Comparison of ENCODE assay signal across 10 mouse cellular contexts in the genomic region with DNA sequence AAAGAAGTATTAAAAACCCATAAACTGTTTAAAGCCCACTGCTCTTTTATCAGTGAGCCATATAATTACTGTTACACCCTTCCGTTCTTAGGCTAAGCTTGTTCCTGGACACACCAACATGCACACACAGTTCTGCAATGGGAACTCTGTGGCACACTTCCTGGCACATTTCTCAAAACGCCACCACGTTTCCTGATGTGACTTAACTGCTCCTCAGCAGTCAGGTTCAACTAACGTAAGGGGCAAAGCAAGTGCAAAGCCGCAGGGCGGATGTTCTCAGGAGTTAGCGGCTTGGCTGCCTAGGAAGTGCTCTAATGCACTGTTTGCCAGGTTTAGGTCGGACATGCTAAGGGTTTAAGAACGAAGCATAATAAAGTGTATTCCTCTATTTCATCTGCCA. TPM values are rescaled to one million over a fixed set of nuclear protein-coding genes. Genes with fewer than 3 reads are reported as not detected.
A peak's percentile ranks its signal among the peaks of the same experiment; 100 is the strongest.
DNase-seq lines count a peak whose midpoint lies in the region; ATAC-seq lines count a peak whose summit lies in the region.
"Had no signal": no experiment of that assay in that cellular context is flagged by ENCODE, and none has a peak within 500 bp of the region (broad histone marks: within the 10 kb centered on the region; RNA-seq: fewer than 3 reads in every experiment).

No protein-coding gene starts in this region.

- H3K9me3 ChIP-seq in heart, embryonic 11.5 days (replicated peaks; ENCODE audit: control insufficient read depth, low read length) = no peaks in the 10 kb centered on the region
- H3K9me3 ChIP-seq in liver, embryonic 16.5 days (replicated peaks; ENCODE audit: control insufficient read depth, low read length) = no peaks in the 10 kb centered on the region

- 70% methylated on average over 9 of the region's 9 CpGs for WGBS in heart, embryonic 11.5 days (ENCODE audit: insufficient replicate concordance)
- 15% methylated on average over 9 of the region's 9 CpGs for WGBS in liver, embryonic 16.5 days (ENCODE audit: insufficient replicate concordance)

- peak overlapping the region; percentile 59; the same call in 1 of the 2 replicates for H3K27ac ChIP-seq in heart, embryonic 11.5 days (ENCODE audit: low read depth, low read length)
- H3K27ac ChIP-seq in liver, embryonic 16.5 days (ENCODE audit: low read length) = peak overlapping the region; percentile 91

- no peak overlapping the region; the same call in 1 of the 2 replicates for H3K4me2 ChIP-seq in heart, embryonic 11.5 days
- H3K4me2 ChIP-seq in liver, embryonic 16.5 days (ENCODE audit: low read depth, low read length) = peak overlapping the region; percentile 60

- DNase-seq in adrenal gland, adult 2 months = peak; percentile 30
- DNase-seq in adrenal gland, adult 8-10 months = no peak
- DNase-seq in spleen, postnatal 4 days (ENCODE audit: low spot score in 2 of 2) = peak; percentile 60 to 77
- no peak for DNase-seq in embryo, embryonic 9.5 days (ENCODE audit: extremely low spot score)
- no peak for DNase-seq in adipocyte (ENCODE audit: low spot score)
- DNase-seq in cerebellum, adult 18-20 months = no peak
- DNase-seq: adrenal gland, postnatal 25 days had no signal

- no peak overlapping the region for H3K4me3 ChIP-seq in heart, embryonic 11.5 days (ENCODE audit: low read depth, low read length)
- peak overlapping the region; percentile 45 for H3K4me3 ChIP-seq in liver, embryonic 16.5 days (ENCODE audit: low read depth, low read length)
- H3K4me3 ChIP-seq: myocyte had no signal

- H3K36me3 ChIP-seq in heart, embryonic 11.5 days (ENCODE audit: control insufficient read depth, insufficient read depth, low read length) = no peaks in the 10 kb centered on the region
- H3K36me3 ChIP-seq in liver, embryonic 16.5 days (ENCODE audit: control insufficient read depth, insufficient read depth) = peaks cover 9% of the 10 kb centered on the region; the same call in 1 of the 2 replicates

- no peaks in the 10 kb centered on the region for H3K27me3 ChIP-seq in heart, embryonic 11.5 days (ENCODE audit: control insufficient read depth, insufficient read depth, low read length)
- H3K27me3 ChIP-seq in liver, embryonic 16.5 days (ENCODE audit: control insufficient read depth, insufficient read depth, low read depth, low read length) = no peaks in the 10 kb centered on the region

- no peak for ATAC-seq in heart, embryonic 11.5 days (replicated peaks; ENCODE audit: insufficient number of reproducible peaks, low FRiP score, low TSS enrichment)
- ATAC-seq in liver, embryonic 16.5 days (ENCODE audit: low read depth) = no peak

- H3K9ac ChIP-seq in heart, embryonic 11.5 days (ENCODE audit: low read depth, low read length) = no peak overlapping the region
- peak overlapping the region; percentile 72 for H3K9ac ChIP-seq in liver, embryonic 16.5 days (ENCODE audit: low read depth, low read length)

- H3K4me1 ChIP-seq in heart, embryonic 11.5 days (ENCODE audit: control insufficient read depth, insufficient read depth, low read length) = peaks cover 69% of the 10 kb centered on the region
- H3K4me1 ChIP-seq in liver, embryonic 16.5 days (ENCODE audit: control insufficient read depth, low read depth, low read length) = peaks cover 83% of the 10 kb centered on the region

RNA-seq across cellular contexts. Expression of a gene that starts 17.0 kb away (rescaled TPM):
- total RNA-seq in adrenal gland, adult 2 months (2021) = 10 to 100 TPM; 57.0 to 68.5 TPM
- polyA plus RNA-seq in adrenal gland, adult 2 months (2012; rRNA removed) = 34.4 and 37.4 TPM in 2 replicates
- 10 to 100 TPM; 53.2 to 85.3 (median 66.5) TPM for total RNA-seq in adrenal gland, adult 8-10 months (2022)
- 29.8 and 33.9 TPM in 2 replicates for polyA plus RNA-seq in heart, embryonic 11.5 days (2014; fragmentation: Nextera tagmentation; extraction: Ambion mirVana)
- polyA plus RNA-seq in liver, embryonic 16.5 days (2015; fragmentation: Nextera tagmentation; extraction: Ambion mirVana) = 58.9 TPM in 2 replicates

RNA-seq across cellular contexts. Expression of a gene that starts 17.1 kb away (rescaled TPM):
- 10 to 100 TPM; 25.7 to 34.7 TPM for total RNA-seq in adrenal gland, adult 2 months (2021)
- 13.7 and 16.6 TPM in 2 replicates for polyA plus RNA-seq in adrenal gland, adult 2 months (2012; rRNA removed)
- total RNA-seq in adrenal gland, adult 8-10 months (2022) = 10 to 100 TPM; 25.7 to 39.8 (median 34.8) TPM
- polyA plus RNA-seq in heart, embryonic 11.5 days (2014; fragmentation: Nextera tagmentation; extraction: Ambion mirVana) = 26.9 and 27.5 TPM in 2 replicates
- 49.1 and 49.5 TPM in 2 replicates for polyA plus RNA-seq in liver, embryonic 16.5 days (2015; fragmentation: Nextera tagmentation; extraction: Ambion mirVana)

Comparison
In these comparisons a context has a peak if more than half of its experiments do, and no peak if none do; other contexts are left out.
1. DNase-seq: peak in adrenal gland, adult 2 months (single experiment) and spleen, postnatal 4 days (2 of 2); none in adrenal gland, adult 8-10 months (single experiment), embryo, embryonic 9.5 days (single experiment), adipocyte (single experiment) and cerebellum, adult 18-20 months (0 of 2).